Mouse (Mus musculus) bone marrow, adult 2 months (tissue): ENCODE measurements around the gene Gm45808.

ENCODE experiments used
- CTCF ChIP-seq: fragments of 200-500 bp; IDR thresholded peaks from 2 replicates; pipeline ENCODE4 v1.5.1; 2011; ENCODE audit warnings: low read length, control low read depth; ENCODE audit not compliant: control insufficient read depth, insufficient read depth
- POLR2A ChIP-seq: fragments of 200-500 bp; IDR thresholded peaks from 2 replicates; pipeline ENCODE4 v1.6.1; 2011; ENCODE audit warnings: low read depth, mild to moderate bottlenecking, control low read depth, low read length, borderline replicate concordance; ENCODE audit not compliant: control insufficient read depth

DNA sequence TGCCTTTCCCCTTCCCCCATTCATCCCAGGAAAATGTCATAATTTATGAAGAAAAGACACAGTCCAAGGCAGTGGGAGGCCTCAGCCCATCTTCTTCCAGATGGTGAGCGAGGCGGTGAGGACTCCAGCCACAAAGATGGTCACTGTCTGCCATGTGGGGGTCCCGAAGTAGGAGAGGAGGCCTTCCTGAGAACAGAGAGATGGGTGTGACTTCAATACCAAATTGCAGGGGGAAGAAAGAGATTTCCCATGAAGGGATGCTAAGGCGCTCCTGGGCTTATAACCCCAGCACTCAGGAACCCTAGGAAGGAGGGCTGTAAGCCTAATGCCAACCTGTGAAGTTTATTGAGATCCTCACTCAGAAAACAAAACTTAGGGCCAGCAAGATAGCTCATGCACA is 24.8 kb downstream of the Gm45808 start:
- TF ChIP-seq CTCF (no peak), POLR2A (no peak)
